Mouse (Mus musculus) c-Kit-positive CD71-negative TER-119-negative erythroid progenitor cells, embryonic 14.5 days (primary cell): ENCODE data around the gene Itm2c.

Experiments used
- DNase-seq: peaks from one replicate; pipeline ENCODE4 v3.0.0-alpha.2; 2013; ENCODE audit warnings: low read depth

Itm2c gene

DNA sequence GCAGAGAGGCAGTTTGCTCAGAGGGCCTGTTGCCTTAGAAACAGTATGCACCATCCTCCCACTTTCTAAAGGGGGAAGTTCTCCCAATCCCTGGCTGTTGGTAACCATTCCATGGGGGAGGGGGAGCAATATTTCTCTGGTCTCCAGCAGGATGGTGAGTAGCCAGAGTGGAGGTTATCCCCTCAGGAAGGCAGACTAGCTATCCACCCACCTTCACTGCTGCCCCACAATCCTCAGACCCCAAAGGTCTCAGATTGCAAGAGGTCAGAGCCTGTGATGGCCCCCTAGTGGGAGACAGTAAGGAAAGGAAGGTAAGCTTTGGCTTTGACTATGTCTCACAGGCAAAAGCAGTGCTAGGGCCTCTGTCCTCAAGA is 5.3 kb downstream of the Itm2c start:
- no peak for DNase-seq

DNA sequence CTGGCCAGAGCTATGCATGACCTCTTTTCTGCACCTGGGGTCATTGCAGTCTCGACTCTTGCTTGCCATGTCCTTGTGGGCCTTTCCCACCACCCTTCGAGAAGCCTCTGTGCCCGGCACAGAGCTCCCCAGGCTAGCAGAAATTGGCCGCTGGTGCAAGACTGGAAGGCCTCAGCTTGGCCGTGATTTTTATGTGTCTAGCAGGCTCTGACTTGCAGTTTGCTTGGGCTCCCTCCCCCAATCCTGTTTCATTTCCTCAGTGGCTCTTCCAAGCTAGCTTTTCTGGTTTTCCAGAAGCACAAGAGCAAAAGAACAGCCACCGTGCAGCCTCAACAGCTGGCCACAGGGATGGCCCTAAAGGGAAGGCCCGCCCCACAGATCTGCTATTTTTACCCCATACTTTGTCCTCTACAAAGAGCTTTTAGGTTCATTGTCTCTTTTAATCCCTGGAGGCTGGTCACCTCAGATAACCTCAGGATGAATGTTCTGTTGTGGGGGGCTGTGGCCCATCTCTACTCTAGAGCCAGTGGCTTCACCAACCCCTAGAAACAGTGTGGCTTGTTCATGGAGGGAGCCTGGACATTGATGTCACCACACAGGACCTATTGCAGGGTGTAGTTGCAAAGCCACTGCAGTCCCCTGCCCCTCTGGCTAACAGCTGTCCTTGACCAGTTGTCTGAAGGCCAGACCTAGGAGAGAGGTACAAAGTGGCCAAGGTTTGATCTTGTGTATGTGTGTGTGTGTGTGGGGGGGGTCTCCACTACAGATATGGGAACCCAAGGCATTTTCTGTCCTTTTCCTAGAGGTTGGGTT is 6.6 kb downstream of the Itm2c start:
- no peak for DNase-seq

DNA sequence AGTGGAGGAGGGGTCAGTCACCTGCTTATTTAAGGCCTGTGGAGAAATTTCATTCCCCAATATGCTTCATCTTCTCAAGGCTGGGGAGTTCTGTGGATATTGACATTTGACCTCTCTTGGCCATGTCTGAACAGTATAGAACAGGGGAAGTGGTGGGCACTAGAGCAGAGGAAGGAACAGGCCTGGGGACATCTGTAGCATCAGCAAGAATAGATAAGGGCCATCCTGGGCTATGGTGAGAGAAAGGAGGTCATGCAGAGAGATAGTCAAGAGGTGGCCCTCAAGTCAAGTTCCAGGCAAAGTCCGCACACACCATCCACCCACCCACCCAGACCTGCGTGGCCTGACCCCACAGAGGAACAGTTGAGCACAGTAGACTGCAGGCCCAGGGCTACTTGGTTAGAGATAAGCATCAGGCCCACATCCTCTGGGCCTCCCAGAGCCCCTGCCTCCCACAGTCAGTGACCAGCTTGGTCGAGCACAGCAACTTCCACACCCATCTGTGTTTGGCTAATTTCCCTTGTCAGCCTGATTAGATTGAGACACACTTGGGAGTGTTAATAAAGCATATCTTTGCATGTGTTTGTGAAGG is 7.5 kb downstream of the Itm2c start:
- no peak for DNase-seq

DNA sequence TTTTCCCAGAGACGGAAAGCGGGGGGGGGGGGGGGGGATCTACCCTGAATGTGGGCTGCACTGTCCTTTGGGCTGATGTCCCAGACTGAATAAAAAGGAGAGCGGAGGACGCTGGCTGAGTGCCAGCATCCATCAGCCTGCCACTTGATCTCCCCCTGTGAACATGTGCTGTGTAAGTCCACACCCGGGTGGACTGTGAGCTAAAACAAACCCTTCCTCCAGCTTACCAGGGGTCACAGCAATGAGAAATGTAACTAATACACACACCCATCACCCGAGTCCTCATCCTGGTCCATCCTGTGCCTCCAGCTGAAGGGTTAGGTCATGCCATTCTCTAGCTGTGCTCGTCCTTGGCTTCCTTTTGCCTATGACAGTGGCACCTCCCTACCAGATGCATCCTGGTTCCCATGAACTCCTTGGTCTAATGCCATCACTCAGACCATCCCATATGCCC is 8.1 kb downstream of the Itm2c start:
- no peak for DNase-seq

DNA sequence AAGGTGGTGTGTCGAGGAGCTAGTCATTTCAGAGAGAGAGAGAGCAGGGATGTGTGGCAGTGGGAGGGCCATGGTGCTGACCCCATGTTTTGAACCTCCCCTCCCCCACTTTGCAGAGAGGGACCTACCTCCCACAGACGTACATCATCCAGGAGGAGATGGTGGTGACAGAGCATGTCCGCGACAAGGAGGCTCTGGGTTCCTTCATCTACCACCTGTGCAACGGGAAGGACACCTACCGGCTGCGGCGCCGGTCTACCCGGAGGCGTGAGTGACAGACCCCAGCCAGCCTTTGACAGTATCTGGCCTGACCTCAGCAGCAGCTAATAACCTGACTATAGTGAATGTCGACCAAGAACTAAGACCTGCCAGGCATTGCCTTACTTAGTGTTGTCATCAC is 12.8 kb downstream of the Itm2c start:
- no peak for DNase-seq

DNA sequence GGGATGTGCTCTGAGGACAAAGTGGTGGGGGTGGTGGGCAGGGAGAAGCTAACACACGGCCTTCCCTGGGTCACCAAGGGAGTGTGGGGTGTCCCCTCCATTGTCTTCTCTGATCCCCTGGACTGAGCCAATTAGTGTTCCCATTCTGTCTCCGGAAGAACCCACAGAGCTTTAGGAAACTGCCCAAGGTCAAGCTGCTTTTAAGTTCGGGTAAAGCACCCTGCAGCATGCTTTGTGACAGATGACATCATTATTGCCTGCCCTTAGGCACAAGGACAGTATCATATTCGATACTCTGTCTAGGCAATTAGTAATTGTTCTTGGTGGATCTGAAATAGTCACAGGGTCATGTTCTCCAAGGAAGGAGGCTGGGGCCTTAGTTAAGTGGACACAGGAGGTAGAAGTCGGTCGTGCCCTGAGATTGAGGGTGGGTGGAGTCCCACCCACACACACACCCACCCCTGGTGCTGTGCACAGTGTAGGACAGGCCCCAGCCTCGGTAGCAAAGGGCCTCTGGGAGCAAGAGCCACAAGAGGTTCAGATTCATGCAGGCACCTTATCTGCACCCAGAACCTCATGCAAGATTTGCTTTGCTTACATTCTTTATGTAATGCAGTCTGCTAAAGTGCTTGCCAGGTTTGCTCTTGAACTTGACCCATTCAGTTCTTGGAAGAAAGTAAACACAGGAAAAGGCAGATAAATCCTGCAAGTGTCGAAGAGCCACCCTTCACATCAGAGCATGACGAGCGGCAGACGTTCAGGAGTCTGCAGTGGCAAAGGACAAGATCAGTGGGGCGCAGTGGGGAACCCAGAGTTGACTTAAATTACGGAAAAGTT is 14.9 kb downstream of the Itm2c start:
- DNase-seq: no peak

DNA sequence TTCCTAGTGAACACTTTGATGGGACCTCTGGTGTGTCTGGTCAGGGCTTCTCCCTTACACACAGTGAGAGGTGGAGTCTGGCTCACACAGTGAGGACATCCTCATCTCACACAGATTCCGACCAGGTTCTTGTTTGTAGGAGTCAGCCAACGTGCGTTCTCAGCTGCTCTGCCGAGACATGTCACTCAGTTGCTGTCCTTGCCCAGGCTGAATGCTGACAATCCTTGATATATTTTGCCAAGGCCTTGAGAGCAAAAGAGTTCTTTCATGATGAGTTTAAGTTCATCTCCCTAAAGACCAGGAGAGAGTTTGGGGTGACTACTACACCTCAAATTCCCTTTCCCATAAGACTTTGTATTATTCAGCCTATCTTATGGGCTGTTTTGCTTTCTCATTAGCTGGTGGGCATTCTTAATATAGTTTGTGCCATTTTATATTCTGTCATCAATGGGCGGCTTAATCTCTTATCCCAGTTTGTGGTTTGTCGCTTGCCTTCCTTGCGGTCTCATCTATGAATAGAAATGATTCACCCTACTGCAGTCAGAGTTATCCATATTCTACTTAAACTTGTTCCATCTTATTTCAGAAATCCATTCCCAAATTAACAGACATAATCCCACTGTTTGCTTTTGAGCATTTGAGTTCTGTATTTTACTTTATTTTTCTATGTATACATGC is 19.1 kb downstream of the Itm2c start:
- no peak for DNase-seq

DNA sequence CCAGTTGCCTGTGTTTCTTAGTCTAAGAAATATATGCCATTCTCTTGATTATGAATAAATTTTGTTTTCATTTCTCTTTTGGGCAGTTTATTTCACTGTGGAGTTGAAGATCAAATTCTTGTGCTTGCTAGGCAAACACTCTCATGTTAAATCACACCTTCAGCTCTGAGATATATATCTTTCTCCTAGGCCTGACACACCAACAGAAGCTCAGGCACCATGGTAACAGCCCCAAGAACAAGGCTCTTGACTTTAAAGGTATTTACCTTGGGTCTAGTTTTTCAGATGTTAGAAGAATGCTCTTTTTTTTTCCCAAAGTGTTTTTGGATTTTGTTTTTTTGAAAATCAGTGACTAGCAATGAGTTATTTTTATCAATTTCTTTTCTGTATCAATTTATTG is 21.8 kb downstream of the Itm2c start:
- no peak for DNase-seq

DNA sequence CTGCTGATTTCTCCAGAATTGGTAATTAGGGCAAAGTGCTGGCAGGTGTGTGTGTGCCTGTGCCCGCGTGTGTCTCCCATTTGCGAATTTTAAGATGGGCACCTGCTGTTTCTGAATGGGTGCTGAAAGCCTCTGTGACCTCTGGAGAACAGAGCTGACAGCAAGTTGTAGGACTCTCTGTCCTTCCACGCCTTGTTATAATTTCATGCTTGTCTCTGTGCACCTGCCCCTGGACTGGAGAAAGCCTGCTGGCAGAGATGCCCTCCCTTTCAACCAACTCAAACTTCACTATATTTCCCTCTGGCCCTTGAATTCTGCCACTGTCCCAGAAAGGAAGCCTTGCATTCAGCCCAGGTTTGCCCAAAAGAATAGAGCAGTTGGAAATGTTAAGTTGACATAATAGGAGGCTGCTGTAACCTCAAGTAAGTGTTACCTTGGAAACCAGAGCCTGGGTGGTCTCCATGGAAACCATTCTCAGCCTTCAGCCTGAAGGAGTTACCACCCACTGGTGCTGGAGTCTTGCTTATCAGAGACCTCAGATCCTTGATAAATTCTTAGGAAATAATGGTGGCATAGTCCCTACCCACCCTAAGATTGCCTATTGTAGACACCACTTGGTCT is 22.9 kb downstream of the Itm2c start:
- DNase-seq: no peak

DNA sequence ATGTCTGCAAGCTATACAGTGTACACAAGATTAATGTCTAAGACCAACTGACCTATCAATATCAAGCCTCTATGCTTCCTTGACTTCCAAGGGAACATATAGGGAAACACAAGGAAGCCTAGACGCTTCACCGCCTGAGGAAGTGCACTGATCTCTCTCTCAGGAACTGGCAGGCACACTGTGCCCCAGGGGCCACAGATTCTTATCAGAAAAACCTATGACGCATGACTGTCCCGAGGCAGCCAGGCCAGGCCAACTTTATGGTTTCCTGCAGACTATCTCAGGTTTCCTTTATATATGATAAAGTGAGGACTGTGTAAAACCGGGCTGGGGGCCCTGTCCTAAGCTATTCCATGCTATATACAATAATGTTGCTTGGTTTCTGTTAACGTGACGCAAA is 25.5 kb downstream of the Itm2c start:
- DNase-seq: peak; percentile 13

DNA sequence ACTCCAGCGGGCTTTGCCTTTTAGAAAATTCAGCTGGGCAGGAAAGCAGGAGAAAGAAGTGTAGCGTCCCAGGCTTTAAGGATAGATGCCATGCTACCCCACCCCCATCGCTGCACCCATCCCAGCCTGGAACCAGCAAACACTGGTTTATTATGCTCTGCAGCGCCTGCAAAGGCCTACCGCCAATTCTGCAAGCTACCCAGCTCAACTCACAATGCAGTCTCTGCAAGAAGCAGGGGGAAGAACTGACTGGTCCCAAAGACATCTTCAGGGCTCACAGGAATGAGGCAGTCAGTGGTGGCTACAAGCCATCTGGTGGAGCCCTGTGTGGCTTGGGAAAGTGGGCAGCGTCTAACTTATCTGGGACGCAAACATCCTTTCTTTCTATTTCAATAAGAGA is 27.6 kb downstream of the Itm2c start:
- no peak for DNase-seq

DNA sequence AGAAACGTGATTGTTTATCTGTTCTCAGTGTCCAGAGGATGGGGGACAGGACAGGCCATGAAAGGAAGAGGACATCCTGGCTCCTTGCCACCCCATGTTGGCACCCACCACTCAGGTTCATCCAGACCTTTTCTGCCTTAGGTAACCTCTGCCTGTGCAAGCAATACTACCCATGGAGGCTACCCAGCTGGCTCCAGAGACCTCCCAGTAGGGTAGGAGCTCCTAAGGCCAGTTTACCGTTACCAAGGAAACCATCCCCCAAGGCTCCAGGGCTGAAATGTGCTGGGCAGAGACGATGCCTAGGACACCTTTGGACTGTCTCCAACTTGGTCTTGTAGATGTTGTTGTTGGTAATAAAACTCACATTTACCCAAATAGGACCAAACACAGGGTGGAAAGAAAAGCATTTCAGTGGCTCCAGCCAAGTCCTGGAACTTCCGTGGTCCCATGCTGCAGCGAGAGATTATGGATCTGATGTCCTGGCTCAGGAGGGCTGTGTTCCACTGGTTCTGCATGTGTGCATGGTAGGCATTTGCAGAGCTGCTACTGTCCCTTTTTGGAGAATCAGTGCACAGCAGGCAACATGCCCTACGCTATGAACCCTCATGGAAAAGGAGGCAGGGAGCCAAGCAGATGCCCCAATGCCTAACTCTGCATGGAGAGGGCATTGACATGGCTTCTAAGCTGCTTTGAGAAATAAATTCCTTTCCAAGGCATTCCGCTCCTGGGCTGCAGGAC is 28.2 kb downstream of the Itm2c start:
- DNase-seq: no peak

DNA sequence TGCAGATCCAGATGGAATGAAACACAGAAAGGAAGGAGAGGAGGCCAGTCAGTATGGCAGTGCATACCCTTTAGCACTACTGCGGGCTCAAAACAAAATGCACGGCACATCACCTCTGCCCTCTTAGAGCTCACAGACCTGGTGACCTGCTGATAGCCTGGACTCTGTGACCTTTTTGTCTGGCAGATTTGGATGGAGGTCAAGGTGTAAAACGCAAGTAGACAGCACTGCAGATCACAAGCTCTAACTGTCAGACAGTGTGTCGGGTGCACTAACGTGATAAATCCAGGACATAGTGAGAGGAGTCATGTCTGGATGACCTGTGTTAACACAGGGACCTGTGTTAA is 28.8 kb downstream of the Itm2c start:
- DNase-seq: no peak

DNA sequence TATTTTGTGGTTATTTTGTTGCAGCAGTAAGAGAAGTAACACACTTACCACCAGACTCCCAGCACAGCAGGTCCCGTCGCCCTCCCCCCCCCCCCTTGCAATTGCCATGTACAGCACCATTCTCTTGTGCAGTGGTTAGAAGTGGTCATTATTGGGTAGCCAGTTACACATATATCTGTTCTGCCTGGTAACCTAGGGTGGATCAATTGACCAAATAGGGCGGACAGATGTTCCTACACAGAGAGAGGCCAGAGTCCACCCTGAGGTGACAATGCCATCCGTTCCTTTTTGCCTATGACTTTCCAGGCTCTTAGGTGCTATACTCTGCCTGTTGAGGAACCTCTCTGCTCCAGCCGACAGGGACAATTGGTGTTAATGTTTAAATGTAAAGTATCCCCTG is 31.1 kb downstream of the Itm2c start:
- DNase-seq: no peak

DNA sequence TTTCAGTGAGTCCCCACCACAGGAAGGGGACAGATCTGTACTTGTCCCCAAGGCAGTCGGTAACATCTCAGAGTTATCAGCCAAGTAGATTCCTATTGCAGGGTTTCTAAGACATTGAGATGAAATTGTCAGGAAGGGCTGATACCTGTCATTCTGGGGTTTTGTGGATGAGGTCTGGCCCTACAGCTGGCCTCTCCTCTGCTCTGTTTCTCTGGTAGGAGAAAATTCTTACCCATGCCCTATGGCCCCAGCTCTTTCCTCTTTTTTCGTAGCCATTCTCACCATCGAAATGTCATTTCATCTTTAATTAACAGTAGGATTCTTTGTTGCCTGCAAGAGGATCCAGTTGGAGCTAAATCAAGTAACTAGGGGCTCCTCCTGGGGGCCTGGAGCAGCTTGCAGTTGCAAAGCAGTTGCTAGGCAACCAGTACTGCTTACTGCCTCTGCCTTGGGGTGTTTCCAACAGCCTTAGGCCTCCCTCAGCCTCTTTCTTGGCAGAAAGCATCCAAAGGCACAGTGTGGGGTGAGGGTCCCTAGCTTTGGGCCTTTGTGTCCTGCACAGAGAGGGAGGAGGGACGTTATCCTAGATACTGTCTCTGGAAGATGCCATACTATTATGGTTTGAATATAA is 34.1 kb downstream of the Itm2c start, which contains the start of gene 4933407L21Rik:
Gene 4933407L21Rik, plus strand, starts transcription at position 427 of the 631 bp plus-strand sequence.
- DNase-seq: no peak

DNA sequence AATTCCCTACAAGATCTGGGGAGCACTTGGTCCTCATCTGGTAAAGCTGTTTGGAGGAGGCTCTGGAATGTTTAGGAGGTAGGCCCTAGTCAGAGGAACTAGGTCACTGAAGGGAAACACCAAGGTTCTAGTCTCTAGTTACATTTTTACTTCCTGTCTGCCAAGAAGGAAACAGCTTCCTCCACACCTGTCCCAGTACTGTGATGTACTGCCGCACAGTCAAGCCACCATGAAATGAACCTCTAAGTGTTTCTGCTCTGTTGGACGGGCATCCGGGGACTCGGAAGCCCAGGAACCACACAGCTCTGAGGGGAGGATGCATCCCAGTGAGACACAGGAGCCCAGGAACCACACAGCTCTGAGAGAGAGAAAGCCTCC is 34.6 kb downstream of the Itm2c start:
- DNase-seq: no peak

DNA sequence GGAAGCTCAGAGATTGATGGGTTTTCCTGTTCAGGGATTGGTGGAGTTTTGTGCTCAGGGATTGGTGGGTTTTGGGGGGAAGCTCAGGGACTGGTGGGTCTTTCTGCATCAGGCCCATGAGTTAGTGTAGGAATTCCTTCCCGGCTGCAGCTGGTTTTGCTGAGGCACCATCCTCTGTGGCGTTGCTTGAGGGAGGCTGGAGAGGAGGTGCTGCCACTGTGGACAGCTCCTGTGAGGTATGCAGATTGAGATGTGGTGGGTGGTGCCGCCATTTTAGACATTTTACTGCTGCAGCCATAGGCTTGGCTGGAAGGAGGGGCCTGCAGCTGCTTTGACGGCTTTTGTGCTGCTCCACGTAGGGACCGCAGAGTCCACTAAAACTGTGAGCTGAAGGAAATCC is 35.3 kb downstream of the Itm2c start:
- DNase-seq: no peak

DNA sequence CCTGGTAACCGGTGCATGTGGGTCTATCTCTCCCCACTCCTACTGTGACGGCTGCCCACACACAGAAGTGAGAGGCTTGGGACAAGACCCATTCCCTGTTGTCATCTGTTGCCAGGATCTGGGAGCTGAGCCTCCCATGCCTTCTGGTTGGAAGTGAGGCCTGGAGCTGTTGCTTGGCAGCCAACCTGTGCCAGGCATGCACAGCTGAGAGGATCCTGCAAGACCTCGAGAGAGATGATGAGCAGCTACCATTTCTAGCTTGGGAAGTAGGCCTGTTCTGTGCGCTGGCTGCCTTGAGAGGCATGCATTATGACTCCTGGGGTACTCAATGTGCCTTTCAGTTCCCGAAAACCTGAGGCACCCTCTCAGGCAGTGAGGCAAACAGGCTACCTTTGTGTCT is 37.1 kb downstream of the Itm2c start:
- DNase-seq: no peak

DNA sequence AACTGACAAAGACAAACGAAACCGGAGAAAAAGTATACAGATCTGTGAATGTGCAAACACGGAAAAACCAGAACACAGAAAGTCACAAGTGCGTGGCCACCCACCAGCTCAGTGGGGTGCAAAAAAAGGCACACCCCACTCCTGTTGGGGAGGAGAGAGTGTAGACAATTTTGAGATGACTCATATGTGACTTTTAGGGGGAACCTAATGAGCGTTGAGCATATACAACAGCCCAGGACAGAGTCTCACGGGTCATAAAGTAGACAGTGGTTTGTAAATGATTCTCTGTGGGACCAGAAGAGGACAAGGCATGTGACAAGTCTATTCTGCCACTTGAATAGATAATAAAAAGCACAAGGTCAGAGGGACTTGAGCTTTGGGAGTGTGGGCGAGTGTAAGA is 39.1 kb downstream of the Itm2c start:
- no peak for DNase-seq

DNA sequence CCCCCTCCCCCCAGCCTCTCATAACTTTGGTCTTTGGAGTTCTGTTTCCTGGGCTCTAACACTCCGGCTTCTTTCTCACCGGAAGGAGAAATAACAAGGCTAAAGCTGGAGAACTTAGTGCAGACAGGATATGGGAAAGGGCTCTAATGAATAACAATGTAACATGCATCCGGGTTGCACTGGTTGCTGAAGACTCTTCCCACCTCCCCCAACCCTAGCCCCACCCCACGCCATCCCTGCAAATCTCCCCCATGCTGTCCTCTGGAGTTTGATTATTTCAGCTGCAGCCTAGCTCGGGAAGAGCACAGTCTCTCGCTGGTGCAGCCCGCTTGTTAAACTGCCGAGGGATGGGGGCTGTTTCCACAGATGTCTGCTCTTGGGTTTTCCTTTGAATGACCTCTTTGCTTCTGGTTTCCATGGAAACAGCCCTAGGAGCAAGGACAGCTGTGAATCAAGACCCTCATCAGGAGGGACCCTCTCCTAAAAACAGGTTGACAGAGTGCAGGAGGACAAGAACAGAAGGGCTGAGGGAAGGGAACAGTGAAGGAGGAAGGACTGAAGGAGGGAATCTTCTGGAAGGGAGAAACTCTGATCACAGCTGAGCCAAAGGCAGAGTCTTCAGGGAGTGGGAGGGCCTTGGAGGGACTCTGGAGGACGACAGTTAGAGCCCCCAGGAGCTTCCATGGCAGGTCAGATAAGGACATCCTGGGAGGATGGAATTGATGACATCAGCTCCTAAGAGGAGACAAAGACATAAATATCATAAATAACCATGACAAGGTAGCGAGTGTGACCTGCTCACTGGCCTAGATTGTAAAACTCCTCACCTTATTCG is 39.8 kb downstream of the Itm2c start:
- no peak for DNase-seq
